Mouse (Mus musculus) intestine, postnatal 0 days (tissue): ENCODE results near the gene Ppp1r9a. TPM values are rescaled to one million over a fixed set of nuclear protein-coding genes. Genes with fewer than 3 reads are reported as not detected.

Source experiments
- ATAC-seq: fragments of 200-750 bp; cut with Nextera tagmentation; 2 replicates; pipeline ENCODE4 v1.8.0; 2017; ENCODE audit warnings: mild to moderate bottlenecking, moderate TSS enrichment, moderate library complexity
- H3K27ac ChIP-seq: fragments of 300-500 bp; sonication (generic); 2 replicates; pipeline ENCODE4 v1.5.1; 2014; ENCODE audit warnings: mild to moderate bottlenecking, low read depth, low read length, moderate library complexity
- H3K27me3 ChIP-seq: fragments of 300-500 bp; sonication (generic); replicated peaks from 2 replicates; pipeline ENCODE4 v1.6.1; 2014; ENCODE audit warnings: low read length, mixed read lengths; ENCODE audit not compliant: control insufficient read depth, insufficient read depth
- H3K36me3 ChIP-seq: fragments of 300-500 bp; sonication (generic); 2 replicates; pipeline ENCODE4 v1.6.1; 2014; ENCODE audit warnings: mild to moderate bottlenecking, moderate library complexity; ENCODE audit not compliant: control insufficient read depth, insufficient read depth
- H3K4me1 ChIP-seq: fragments of 300-500 bp; sonication (generic); replicated peaks from 2 replicates; pipeline ENCODE4 v1.6.1; 2014; ENCODE audit warnings: antibody characterized with exemption, low read length, mixed read lengths; ENCODE audit not compliant: control insufficient read depth, insufficient read depth
- H3K4me2 ChIP-seq: fragments of 300-500 bp; sonication (generic); replicated peaks from 2 replicates; pipeline ENCODE4 v1.6.1; 2014; ENCODE audit warnings: low read depth, mild to moderate bottlenecking, moderate library complexity
- H3K4me3 ChIP-seq: fragments of 300-500 bp; sonication (generic); 2 replicates; pipeline ENCODE4 v1.5.1; 2014; ENCODE audit warnings: low read depth, low read length
- H3K9ac ChIP-seq: fragments of 300-500 bp; sonication (generic); 2 replicates; pipeline ENCODE4 v1.6.1; 2014; ENCODE audit warnings: mild to moderate bottlenecking, low read depth, low read length
- H3K9me3 ChIP-seq: fragments of 300-500 bp; sonication (generic); 2 replicates; pipeline ENCODE4 v1.6.1; 2016; ENCODE audit warnings: mixed run types; ENCODE audit not compliant: control insufficient read depth
- CTCF ChIP-seq: sonication (generic); IDR thresholded peaks from 2 replicates; pipeline ENCODE4 v1.5.1; 2016; ENCODE audit warnings: low read depth, mild to moderate bottlenecking, control low read depth, antibody characterized with exemption, moderate library complexity
- WGBS: fragments of 180-500 bp; shearing (Covaris S2); extraction: QIAGEN DNeasy Blood & Tissue Kit; methylation state at CpG from one replicate; pipeline ENCODE4 v1.1.7; 2014; 5-methylcytosine and 5-hydroxymethylcytosine counted together
- polyA plus RNA-seq: library from polyadenylated mRNA; unstranded; fragments of >200 nt; fragmentation: Nextera tagmentation; extraction: Ambion mirVana; gene quantifications from 2 replicates; pipeline ENCODE4 v1.2.1, GENCODE M21; 2015

The Ppp1r9a gene
- polyA plus RNA-seq, 1 experiment from 2014 or later, result 2.1 TPM

DNA sequence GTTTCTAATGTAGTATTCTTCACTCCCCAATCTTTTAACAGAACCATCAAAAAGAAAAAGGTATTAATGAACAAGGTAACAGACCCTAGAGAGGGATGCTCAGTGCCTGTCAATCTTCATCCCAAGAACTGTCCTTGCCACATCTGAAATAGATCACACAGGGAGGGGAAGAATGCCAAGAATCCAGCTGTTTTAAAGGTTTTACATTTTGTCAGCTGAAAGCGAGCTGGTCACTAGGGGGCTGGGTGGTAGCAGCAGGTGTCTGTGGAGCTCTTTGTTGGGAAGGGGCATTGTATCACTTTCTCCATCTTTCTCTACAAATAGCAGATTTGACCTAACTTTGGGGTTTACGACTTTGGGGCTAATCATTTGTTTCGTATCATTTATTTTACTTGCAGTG lies 194.6 kb downstream of the Ppp1r9a start:
- no peak overlapping the region for H3K4me3 ChIP-seq
- WGBS, result 65% methylated on average over 3 of the region's 3 CpGs
- H3K9ac ChIP-seq, result no peak overlapping the region
- H3K27me3 ChIP-seq, result no peaks in the 10 kb centered on the region
- no peak for TF ChIP-seq CTCF
- peaks cover 4% of the 10 kb centered on the region; the same call in 1 of the 2 replicates for H3K4me1 ChIP-seq
- H3K4me2 ChIP-seq, result no peak overlapping the region
- H3K36me3 ChIP-seq, result no peaks in the 10 kb centered on the region
- ATAC-seq, result no peak
- no peak overlapping the region for H3K27ac ChIP-seq
- H3K9me3 ChIP-seq, result no peaks in the 10 kb centered on the region

DNA sequence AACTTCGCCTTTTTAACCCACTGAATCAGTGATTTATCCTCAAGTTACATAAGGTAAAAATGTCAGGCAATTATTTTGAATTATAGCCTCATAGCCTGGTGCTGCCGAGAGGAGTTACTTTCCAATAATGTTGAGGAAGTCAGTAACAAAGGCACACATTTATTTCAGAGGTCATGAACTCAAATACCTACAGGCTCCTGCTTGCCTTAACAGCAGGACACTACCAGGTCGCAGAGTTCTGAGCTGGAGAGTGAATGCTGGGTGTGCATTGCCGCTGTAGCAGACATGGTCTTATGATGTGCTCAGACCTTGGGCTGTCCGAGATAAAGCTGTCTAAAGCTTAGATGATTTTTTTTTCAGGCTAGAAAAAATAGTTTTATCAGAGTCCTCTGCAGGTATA lies 196.6 kb downstream of the Ppp1r9a start:
- no peak for ATAC-seq
- H3K27ac ChIP-seq, result no peak overlapping the region
- no peak overlapping the region for H3K4me2 ChIP-seq
- TF ChIP-seq CTCF, result no peak
- H3K36me3 ChIP-seq, result no peaks in the 10 kb centered on the region
- H3K9ac ChIP-seq, result no peak overlapping the region
- no peaks in the 10 kb centered on the region for H3K27me3 ChIP-seq
- WGBS, result 33% methylated on average over 5 of the region's 5 CpGs
- H3K9me3 ChIP-seq, result no peaks in the 10 kb centered on the region
- peaks cover 4% of the 10 kb centered on the region; the same call in 1 of the 2 replicates for H3K4me1 ChIP-seq
- no peak overlapping the region for H3K4me3 ChIP-seq

DNA sequence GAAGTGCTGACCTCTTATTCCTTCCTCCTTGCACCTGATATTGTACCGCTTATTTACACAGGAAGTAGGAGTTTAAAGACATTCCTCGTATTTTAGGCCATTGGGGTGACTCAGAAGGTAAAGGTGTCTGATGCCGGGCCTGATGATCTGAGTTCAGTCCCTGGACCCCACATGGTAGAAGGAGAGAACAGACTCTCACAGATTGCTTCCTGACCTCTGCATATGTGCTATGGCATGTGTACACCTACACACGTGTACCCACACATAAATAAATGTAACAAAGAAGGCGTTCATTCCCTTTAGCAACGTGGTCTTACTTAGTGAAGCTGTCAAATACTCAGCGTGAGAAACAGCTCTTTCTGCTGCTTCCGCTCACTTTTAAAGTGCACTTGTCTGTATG lies 197.1 kb downstream of the Ppp1r9a start:
- no peak overlapping the region for H3K4me3 ChIP-seq
- no peak for ATAC-seq
- peaks cover 4% of the 10 kb centered on the region; the same call in 1 of the 2 replicates for H3K4me1 ChIP-seq
- H3K9ac ChIP-seq, result no peak overlapping the region
- H3K9me3 ChIP-seq, result no peaks in the 10 kb centered on the region
- H3K36me3 ChIP-seq, result no peaks in the 10 kb centered on the region
- WGBS, result 51% methylated on average over 8 of the region's 8 CpGs
- no peak overlapping the region for H3K27ac ChIP-seq
- no peaks in the 10 kb centered on the region for H3K27me3 ChIP-seq
- no peak overlapping the region for H3K4me2 ChIP-seq
- TF ChIP-seq CTCF, result no peak

DNA sequence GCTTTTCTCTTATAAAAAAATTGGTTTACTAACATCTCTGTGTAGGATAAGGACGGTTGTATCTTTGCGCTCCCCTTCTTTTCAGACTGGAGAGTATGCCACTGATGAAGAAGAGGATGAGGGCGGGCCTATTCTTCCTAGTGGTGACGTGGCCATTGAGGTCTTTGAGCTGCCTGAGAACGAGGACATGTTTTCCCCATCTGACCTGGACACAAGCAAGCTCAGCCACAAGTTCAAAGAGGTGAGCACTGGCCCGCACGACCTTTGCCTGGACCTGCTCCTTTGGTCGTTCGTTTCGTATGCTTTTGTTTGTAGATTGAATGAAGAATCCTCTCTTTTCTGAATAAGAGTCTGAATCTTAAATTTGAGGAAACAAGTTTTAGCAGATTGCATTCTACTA lies 197.6 kb downstream of the Ppp1r9a start:
- no peak for TF ChIP-seq CTCF
- Histone ChIP-seq H3K9ac (no peak overlapping the region), H3K4me3 (no peak overlapping the region), H3K27me3 (no peaks in the 10 kb centered on the region), H3K36me3 (no peaks in the 10 kb centered on the region), H3K4me2 (no peak overlapping the region), H3K27ac (no peak overlapping the region), H3K4me1 (peaks cover 4% of the 10 kb centered on the region; the same call in 1 of the 2 replicates), H3K9me3 (no peaks in the 10 kb centered on the region)
- ATAC-seq, result no peak
- 86% methylated on average over 10 of the region's 10 CpGs for WGBS

DNA sequence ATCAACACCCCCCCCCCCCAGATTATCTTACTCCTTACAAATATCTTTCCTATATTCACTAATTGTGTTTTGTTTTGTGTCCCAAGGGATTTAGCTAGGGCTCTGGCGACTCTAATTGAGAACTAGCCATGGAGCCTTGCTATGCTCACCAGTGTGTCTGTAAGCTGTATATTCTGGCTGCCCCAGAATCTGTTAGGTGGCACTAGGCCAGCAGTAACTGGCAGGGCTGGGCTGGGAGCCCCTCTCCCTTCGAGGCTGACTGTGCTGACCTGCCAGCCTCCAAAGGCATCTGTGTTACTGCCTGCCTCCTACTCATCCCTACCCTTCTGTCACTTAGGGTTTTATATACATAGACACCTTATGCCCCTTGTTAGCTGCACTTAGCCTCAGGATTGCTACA lies 200.0 kb downstream of the Ppp1r9a start:
- no peak overlapping the region for H3K4me3 ChIP-seq
- H3K4me1 ChIP-seq, result peaks cover 4% of the 10 kb centered on the region; the same call in 1 of the 2 replicates
- H3K27me3 ChIP-seq, result no peaks in the 10 kb centered on the region
- H3K9ac ChIP-seq, result no peak overlapping the region
- H3K36me3 ChIP-seq, result no peaks in the 10 kb centered on the region
- no peak for ATAC-seq
- no peak overlapping the region for H3K27ac ChIP-seq
- no peak overlapping the region for H3K4me2 ChIP-seq
- WGBS, result 53% methylated on average over 2 of the region's 2 CpGs
- H3K9me3 ChIP-seq, result no peaks in the 10 kb centered on the region
- TF ChIP-seq CTCF, result no peak

DNA sequence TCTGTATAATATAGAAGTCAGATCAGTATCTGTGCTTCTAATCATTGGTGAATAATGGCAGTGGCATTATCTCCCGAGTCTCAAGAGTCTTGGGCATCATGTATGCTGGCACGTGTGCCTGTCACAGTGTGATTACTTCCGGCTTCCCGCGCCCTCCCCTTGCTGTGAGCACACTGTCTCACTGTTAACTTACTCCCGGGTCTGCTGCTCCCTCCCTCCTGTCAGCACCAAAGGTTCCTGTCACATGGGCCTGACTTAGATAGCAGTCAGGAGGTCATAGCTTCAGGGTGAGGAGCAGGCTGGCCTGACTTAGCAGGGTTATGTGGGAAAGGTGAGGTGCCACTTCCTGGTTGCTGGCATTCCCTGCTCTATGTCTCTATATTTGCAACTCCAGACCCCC lies 201.1 kb downstream of the Ppp1r9a start:
- Histone ChIP-seq H3K4me1 (peaks cover 4% of the 10 kb centered on the region; the same call in 1 of the 2 replicates), H3K9ac (no peak overlapping the region), H3K4me2 (no peak overlapping the region), H3K27ac (no peak overlapping the region), H3K27me3 (no peaks in the 10 kb centered on the region), H3K4me3 (no peak overlapping the region), H3K36me3 (no peaks in the 10 kb centered on the region), H3K9me3 (no peaks in the 10 kb centered on the region)
- 46% methylated on average over 6 of the region's 6 CpGs for WGBS
- peak; percentile 82 for ATAC-seq
- TF ChIP-seq CTCF, result no peak

DNA sequence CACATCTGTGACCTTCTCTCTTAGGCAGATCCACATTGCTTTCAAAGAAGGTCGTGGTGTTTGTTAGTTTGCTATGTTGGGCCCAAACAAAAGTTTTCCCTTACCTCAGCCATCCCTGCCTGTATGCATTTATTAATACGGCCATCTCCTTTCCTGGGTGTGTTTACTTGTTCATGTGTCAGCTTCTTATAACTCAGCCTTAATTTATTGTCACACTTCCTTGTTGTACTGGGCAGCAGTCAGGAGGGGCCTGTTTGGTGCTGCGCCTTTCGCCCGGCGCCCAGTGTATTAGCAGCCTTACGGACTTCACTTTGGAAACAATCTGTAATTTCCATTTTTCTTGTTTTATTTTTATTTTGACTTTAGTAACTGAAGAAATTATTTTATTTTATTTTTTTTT lies 201.5 kb downstream of the Ppp1r9a start:
- Histone ChIP-seq H3K4me1 (0 out of 2 replicates have a peak, but pooled peaks cover under 1% of the 10 kb centered on the region), H3K27me3 (no peaks in the 10 kb centered on the region), H3K9ac (no peak overlapping the region), H3K4me2 (no peak overlapping the region), H3K9me3 (no peaks in the 10 kb centered on the region), H3K27ac (no peak overlapping the region), H3K4me3 (no peak overlapping the region), H3K36me3 (no peaks in the 10 kb centered on the region)
- WGBS, result 80% methylated on average over 7 of the region's 7 CpGs
- TF ChIP-seq CTCF, result no peak
- ATAC-seq, result peak; percentile 54; the same call in 1 of the 2 replicates
